Mouse (Mus musculus): ENCODE measurements around the gene Rps29.
"Not testable (repeated sequence)": the region's sequence is repeated elsewhere in the genome, so short reads cannot be mapped to it uniquely, and the experiment has no call there.

The Rps29 gene

GRCm38 (mm10) chr12:69179371-69179770, 20.4 kb upstream of the Rps29 start:
- DNase-seq (ENCODE audit: low read depth, low spot score) = no peak

DNA sequence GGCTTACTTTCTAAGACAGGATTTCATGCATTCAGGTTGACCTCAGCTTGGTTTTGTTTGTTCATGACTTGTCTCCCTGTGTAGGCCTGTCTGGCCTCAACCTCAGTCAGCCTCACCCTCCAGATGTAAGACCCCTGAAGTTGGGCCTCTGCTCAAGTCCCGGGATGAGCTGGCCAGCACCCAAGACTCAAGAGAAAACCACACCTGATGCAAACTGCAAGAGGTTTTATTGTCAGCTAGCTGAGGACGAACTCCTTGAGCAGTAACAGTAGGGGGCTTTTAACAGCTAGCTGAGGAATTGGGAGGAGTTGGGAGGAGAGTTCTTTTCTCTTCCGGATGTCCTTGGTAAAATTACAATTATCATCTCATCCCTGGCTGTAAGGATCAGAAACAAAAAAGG, 18.5 kb upstream of the Rps29 start:
- DNase-seq (ENCODE audit: low read depth, low spot score) = no peak

- no peak for DNase-seq (ENCODE audit: low read depth, low spot score)
Observed at GRCm38 (mm10) chr12:69175975-69176374, 17.0 kb upstream of the Rps29 start.

DNA sequence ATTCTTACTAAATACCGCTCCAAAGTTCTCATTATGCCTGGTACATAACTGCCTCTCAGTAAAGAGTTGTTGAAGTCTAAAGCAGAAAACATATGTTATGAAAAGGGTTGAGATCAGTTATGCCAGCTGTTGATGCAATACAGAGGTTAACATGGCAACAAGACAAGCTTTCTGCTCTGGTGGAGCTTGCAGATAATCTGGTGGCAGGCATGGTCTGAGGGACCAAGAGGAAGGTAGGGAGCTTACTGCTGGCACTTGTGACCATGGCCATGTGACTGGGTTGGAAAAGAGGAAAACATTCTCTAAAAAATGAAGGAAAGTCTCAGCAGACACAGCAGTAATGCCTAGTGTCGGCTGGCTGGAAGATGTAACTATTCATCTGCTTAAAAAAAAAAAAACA, 12.3 kb upstream of the Rps29 start:
- DNase-seq (ENCODE audit: low read depth, low spot score) = no peak

- peak; percentile 78 for DNase-seq (ENCODE audit: low read depth, low spot score)
Observed at GRCm38 (mm10) chr12:69168461-69169106, 9.6 kb upstream of the Rps29 start, which contains the start of gene Lrr1. Gene Lrr1, plus strand, starts transcription at chr12:69168814.

DNA sequence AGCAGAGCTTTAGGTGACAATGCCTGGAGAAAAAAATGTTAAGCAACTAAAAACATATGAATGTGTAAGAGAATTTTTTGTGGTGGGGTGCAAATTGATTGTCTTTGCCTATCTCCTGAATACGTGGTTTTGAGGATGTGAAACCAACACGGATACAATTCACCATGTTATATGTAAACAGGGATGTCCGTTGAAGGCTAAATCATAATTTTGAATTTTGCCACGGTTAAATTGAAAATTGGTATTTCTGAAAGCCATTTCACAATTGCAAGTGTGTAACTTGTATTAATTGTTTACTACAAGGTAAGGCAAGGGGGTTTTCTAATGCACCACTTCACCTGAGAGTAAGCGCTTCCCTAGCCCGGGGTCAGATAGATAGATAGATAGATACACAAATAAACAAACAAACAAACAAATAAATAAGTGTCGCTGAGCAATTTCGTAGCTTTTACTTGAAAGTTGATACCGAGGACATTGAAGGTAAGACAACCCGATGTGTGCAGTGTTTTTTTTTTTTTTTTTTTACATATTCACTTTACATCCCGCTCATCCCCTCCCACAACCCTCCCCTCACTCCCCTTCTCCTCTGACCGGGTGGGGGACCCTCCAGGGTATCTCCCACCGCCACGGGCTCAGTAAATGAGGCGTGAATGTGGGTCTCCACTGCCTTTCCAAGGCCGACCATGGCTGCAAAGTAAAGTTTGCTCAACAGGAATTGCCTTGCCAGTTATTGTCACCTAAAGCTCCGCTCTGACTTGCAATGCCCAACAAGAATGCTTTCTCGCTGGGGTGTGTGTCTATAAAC, 8.9 kb upstream of the Rps29 start:
- DNase-seq (ENCODE audit: low read depth, low spot score) = no peak

DNA sequence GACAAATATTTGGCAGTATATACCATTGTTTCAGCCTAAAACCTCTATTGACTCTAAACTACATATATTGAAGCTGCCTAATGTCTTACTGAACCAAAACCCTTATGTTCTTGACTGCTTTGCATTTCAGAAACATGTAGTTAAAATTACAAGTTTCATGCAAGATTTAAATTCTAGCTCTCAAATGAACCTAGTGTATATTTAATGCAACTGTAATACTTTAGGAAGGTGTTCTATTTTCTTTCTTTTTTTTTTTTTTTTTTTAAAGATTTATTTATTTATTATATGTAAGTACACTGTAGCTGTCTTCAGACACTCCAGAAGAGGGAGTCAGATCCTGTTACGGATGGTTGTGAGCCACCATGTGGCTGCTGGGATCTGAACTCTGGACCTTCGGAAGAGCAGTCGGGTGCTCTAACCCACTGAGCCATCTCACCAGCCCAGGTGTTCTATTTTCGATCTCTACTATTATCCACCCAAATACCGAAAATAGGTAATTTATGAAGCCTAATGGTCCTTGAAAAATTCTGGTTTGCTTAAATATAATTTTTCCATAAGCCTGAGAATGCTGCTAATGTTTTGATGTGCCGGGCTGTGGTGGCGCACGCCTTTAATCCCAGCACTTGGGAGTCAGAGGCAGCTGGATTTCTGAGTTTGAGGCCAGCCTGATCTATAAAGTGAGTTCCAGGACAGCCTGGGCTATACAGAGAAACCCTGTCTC, 8.0 kb upstream of the Rps29 start:
- DNase-seq (ENCODE audit: low read depth, low spot score) = not testable (repeated sequence)

DNA sequence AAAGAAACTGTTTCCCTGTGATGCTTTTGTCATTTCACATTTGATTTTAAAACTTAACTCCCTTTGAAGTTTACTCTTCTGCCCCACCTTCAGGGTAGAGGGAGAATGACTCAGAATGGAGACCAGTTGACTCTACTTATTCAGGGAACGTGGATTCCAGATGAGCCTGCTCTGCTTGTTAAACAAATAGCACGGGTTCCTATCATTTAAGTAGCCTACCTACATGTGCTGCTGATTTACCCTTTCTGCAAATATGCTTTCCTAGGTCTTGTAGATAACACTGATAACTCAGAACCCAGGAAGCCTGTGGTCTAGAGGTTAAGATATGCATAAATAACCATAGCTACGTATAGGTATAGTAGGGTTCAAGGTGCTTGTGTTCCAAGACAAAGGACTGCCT, 5.9 kb upstream of the Rps29 start:
- DNase-seq (ENCODE audit: low read depth, low spot score) = no peak

- DNase-seq (ENCODE audit: low read depth, low spot score) = not testable (repeated sequence)
Observed at GRCm38 (mm10) chr12:69163586-69163985, 4.6 kb upstream of the Rps29 start.

GRCm38 (mm10) chr12:69160677-69161076, 1.7 kb upstream of the Rps29 start:
- not testable (repeated sequence) for DNase-seq (ENCODE audit: low read depth, low spot score)

GRCm38 (mm10) chr12:69159578-69159940, 573 bp upstream of the Rps29 start:
- peak; percentile 74 for DNase-seq (ENCODE audit: low read depth, low spot score)

DNA sequence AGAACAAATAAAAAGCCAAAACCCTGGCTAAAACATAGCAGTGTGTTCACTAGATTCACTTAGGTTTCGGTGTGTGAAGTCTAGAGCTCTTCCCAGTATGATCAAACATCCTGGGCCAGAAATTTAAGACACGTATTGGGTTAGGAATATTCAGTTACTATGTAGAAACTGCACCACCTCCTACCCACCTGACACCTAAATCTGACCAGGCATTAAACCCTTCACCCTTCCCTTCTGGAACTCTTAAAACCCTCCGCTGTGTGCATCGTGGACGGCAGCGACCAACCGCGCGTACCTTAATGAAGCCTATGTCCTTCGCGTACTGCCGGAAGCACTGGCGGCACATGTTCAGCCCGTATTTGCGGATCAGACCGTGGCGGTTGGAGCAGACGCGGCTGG, 621 bp downstream of the Rps29 start:
- peak; percentile 3 for DNase-seq (ENCODE audit: low read depth, low spot score)

DNA sequence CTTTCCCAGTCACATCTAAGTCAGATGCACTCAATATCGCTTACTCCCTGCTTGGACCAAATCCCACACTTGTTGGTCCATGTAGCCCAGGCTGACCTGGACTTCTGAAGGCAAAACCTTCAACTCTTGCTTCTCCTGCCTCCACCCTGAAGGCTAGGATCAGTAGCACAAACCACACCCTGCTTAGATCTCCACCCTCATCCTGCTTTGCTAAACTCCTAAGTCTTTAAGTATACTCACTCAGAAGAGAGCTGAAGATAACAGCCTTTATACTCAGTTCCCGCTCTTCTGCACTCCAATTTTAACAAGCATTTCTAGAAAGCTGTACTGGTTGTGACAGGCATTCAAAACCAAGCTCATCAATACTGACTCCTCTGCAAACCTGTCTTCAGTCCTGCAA, 1.9 kb downstream of the Rps29 start:
- DNase-seq (ENCODE audit: low read depth, low spot score) = no peak

GRCm38 (mm10) chr12:69156436-69156835, 2.5 kb downstream of the Rps29 start:
- no peak for DNase-seq (ENCODE audit: low read depth, low spot score)

- no peak for DNase-seq (ENCODE audit: low read depth, low spot score)
Observed at GRCm38 (mm10) chr12:69155923-69156322, 3.1 kb downstream of the Rps29 start.

GRCm38 (mm10) chr12:69150049-69150448, 8.9 kb downstream of the Rps29 start:
- DNase-seq (ENCODE audit: low read depth, low spot score) = no peak

DNA sequence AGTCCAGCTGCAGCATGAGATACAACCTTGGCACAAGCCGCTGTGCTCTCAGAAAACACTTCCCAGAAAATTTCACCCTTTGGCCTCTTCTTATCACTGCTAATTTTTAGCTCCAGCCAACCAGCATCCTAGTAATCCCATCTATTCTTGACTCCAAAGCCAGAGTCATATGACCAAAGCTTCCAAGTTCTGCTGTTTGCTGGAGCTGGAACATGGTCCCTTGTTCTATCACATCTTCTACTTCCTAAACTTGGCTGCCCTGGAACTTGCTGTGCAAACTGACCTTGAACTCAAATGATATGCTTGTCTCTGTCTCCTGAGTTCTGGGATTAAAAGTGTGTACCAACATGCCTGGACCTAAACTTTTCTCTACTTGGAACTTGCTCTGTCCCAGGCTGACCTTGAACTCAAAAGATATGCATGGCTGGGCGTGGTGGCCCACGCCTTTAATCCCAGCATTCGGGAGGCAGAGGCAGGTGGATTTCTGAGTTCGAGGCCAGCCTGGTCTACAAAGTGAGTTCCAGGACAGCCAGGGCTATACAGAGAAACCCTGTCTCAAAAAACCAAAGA, 11.7 kb downstream of the Rps29 start:
- DNase-seq (ENCODE audit: low read depth, low spot score) = no peak

DNA sequence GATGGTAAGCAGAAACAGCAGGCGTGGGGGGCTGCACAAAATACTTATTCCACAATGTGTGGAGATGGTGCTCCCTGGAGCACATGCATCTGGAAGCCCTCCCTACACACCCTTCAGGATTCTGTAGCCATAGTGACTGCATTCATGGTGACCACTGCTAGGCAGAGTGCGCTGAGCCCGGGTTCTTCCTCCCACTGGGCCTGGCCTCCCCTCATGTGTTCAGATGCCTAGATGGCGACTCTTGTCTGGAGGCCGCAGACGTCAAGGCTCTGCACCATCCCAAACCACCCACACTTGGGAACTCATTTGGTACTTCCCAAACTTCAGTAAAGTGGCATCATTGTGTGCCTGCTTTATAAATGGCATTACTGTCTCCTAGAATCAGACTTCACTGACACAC, 15.5 kb downstream of the Rps29 start:
- no peak for DNase-seq (ENCODE audit: low read depth, low spot score)

DNA sequence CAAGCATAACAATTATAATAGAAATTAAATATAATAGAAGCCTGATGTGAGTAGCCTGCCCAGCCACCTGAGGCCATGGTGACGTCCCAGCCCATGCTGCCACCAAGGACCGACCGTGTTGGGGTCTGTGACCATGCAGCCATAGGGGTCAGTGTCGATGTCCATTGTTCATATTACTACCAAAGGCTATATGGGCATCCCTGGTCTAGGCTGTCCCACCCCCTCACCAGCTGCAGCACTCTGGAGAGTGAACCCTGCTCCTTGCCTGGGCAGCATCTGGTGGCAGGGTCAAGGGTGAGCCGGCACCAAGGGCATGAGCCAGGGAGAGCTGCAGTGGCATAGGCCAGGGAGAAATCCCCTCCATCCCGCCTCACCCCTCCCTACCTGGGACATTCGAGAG, 19.1 kb downstream of the Rps29 start:
- DNase-seq (ENCODE audit: low read depth, low spot score) = no peak

DNA sequence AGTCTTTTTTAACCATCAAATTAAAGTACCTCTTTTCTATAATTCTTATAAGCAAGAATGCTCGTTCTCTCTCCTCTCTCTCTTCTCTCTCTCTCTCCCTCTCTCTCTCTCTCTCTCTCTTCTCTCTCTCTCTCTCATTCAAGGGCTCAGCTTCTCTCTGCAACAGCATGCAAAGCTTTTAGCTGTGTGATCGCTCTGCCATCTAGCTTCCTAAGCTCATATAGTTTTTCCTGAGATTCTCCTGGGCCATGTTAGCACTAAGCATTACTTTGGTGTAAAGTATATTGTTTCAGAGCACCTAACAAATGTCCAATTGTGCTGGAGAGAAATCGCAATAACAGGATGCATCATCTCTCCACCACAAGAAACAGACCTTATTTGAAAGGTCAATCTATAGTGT, 19.8 kb downstream of the Rps29 start:
- no peak for DNase-seq (ENCODE audit: low read depth, low spot score)

- peak; percentile 11 for DNase-seq (ENCODE audit: low read depth, low spot score)
Observed at GRCm38 (mm10) chr12:69131981-69132380, 27.0 kb downstream of the Rps29 start.

- no peak for DNase-seq (ENCODE audit: low read depth, low spot score)
Observed at GRCm38 (mm10) chr12:69131267-69131666, 27.7 kb downstream of the Rps29 start.
